Mouse (Mus musculus) erythroblast, embryonic 14.5 days (primary cell): ENCODE measurements around the gene Bco2. TPM values are rescaled to one million over a fixed set of nuclear protein-coding genes. Genes with fewer than 3 reads are reported as not detected.

Experiments
- H3K27me3 ChIP-seq: 2 replicates; pipeline ENCODE4 v1.6.1; 2012; ENCODE audit warnings: inconsistent platforms; ENCODE audit not compliant: control insufficient read depth
- H3K36me3 ChIP-seq: 2 replicates; pipeline ENCODE4 v1.6.1; 2012; ENCODE audit warnings: mild to moderate bottlenecking, inconsistent platforms; ENCODE audit not compliant: control insufficient read depth
- H3K4me1 ChIP-seq: 2 replicates; pipeline ENCODE4 v1.6.1; 2012; ENCODE audit warnings: inconsistent platforms; ENCODE audit not compliant: control insufficient read depth
- H3K4me3 ChIP-seq: replicated peaks from 2 replicates; pipeline ENCODE3; 2012; ENCODE audit warnings: moderate library complexity, mild to moderate bottlenecking, inconsistent platforms
- H3K9me3 ChIP-seq: 2 replicates; pipeline ENCODE4 v1.6.1; 2012; ENCODE audit warnings: low read length, inconsistent platforms, mixed read lengths; ENCODE audit not compliant: control insufficient read depth
- GATA1 ChIP-seq: IDR thresholded peaks from 2 replicates; pipeline ENCODE4 v1.6.1; 2012; ENCODE audit warnings: low read length, inconsistent platforms, mixed read lengths
- TAL1 ChIP-seq: IDR thresholded peaks from 3 replicates; pipeline ENCODE4 v1.6.1; 2012; ENCODE audit warnings: low read length, inconsistent platforms, mixed read lengths
- polyA plus RNA-seq: library from polyadenylated mRNA; stranded (reverse); fragments of >175 nt; gene quantifications from 2 replicates; pipeline ENCODE4 v1.2.3, GENCODE M21; 2012

Gene Bco2
- polyA plus RNA-seq, 1 experiment: not detected

DNA sequence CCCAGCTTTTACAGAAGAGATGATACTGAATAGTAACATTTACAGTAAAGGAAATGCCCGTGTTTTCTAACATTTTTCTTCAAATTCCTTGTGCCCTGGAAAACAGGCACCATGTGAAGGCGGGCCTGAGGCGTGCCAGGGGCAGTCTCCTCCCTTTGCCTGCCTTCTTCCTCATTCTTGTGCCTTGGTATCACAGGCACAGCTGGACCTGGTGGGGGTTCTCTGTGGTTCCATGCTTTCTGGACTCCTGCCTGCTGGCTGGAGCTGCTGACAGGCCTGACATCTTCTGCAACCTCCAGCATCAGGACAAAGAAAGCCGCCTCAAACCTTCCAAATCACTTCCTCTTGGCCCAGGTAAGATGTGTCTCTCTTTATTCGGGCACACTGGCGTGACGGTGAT lies 10.2 kb upstream of the Bco2 start:
- no peak for TF ChIP-seq GATA1
- TF ChIP-seq TAL1: no peak
- H3K27me3 ChIP-seq: no peaks in the 10 kb centered on the region
- H3K4me3 ChIP-seq: no peak overlapping the region
- H3K4me1 ChIP-seq: no peaks in the 10 kb centered on the region
- H3K9me3 ChIP-seq: peaks cover 3% of the 10 kb centered on the region; the same call in 1 of the 2 replicates
- H3K36me3 ChIP-seq: no peaks in the 10 kb centered on the region

DNA sequence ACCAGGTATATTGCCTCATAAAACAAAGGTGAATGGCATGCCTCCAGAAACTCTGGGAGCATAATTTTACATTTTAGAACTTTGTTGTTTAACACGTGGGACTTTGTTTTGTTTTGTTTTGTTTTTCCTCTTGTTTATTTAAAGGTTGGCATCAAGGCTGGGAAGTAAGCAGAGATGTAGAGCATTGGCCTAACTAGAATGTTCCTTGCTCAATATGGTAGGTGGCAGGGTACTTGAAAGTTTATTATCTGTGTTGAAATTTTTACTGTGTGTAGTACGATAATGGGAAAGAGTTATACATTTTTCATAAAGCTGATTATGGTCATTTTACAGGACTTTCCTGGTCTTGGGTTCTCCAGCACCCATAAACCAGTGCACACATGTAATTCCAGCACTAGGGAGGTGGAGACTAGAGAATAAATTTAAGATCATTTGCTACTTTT lies 7.0 kb upstream of the Bco2 start:
- H3K27me3 ChIP-seq: no peaks in the 10 kb centered on the region
- H3K4me1 ChIP-seq: no peaks in the 10 kb centered on the region
- no peak for TF ChIP-seq TAL1
- no peak for TF ChIP-seq GATA1
- H3K36me3 ChIP-seq: no peaks in the 10 kb centered on the region
- no peak overlapping the region for H3K4me3 ChIP-seq
- H3K9me3 ChIP-seq: peaks cover 3% of the 10 kb centered on the region; the same call in 1 of the 2 replicates

DNA sequence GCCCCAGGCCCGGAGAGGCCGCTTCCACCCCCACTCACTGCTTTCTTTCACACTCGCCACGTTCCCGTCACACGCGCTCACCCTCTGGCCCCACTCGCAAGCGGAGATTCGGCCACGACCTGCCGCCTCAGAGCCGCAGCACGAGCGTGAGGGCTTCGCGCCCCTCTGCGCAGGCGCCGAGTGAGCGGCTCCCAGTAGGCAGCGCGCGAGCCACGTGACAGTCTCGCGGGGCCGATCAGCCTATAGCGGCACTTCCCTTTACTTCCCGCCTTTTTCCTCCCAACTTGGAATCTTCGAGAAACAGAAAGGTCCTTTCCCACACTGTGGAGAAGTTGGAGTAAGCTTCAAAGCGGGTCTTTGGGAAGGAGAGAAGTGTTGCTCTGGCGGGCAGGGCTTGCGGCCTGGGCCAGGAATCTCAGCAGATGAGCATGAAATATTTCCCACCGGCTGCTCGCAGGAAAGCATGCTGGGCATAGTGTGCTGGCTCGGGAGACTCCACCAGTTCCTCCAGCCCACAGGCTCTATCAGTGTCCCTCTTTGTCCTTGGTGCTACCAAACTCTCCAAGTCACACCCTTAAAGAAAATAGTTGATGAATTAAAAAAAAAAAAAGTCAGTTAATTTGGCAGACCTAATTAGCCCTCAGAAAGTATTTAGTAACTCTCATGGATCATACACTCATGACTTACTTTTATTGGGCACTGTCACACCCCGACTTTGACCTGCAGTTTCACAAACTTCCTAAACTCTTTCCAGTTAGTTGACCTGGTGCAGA lies 6.3 kb upstream of the Bco2 start, which contains the start of gene Tex12:
Gene Tex12, minus strand, starts transcription at position 181 of the 773 bp plus-strand sequence.
- TF ChIP-seq TAL1 (no peak), GATA1 (no peak)
- Histone ChIP-seq H3K4me3 (no peak within 1 kb of the TSS), H3K4me1 (no peaks in the 10 kb centered on the region)

DNA sequence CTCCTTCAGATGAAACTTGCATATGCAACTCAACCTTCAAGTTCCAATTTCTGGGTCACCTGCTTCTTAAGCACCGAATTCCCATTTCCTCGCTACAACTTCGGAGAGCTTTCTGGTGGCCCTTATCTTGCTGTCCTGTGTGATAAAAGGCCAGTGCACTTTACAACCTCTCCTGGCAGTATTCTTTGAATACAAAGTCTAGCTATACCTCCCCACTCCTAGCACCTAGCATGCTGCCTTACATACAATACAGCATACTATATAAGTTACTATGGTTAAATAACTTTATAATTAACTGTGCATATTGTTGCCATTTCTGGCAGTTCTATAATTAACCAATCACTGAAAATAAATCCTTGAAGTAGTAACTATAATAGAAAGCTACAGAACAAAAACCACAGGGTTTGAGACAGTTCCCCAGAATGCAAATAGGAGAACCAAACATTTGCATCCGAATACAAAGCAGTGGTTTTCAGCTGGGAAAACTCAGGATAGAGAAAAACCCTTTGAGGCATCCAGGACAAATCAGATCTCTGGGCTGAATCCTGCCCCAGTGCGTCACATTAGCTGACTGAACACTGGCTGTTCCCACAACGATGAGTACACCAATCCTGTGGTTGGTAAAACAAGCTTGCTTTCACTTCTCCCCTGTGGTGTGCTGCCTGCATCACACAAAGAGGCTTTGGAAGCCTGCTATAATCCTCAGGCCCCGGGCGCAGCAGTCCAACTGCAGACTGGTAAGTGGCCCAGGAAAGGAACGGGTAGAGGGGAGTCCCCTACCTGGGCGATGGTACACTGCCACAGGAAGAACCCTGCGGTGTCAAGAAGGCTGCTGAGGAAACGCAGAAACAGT lies 514 bp downstream of the Bco2 start, which contains the start of gene Il18:
Gene Il18, plus strand, starts transcription at position 587 of the 853 bp plus-strand sequence.
- H3K36me3 ChIP-seq: no peaks in the 10 kb centered on the region

More for the DNA sequence above, 6.3 kb upstream of the Bco2 start, which contains the start of gene Tex12:
- peaks cover 3% of the 10 kb centered on the region; the same call in 1 of the 2 replicates for H3K9me3 ChIP-seq
- no peaks in the 10 kb centered on the region for H3K27me3 ChIP-seq
- H3K36me3 ChIP-seq: no peaks in the 10 kb centered on the region

DNA sequence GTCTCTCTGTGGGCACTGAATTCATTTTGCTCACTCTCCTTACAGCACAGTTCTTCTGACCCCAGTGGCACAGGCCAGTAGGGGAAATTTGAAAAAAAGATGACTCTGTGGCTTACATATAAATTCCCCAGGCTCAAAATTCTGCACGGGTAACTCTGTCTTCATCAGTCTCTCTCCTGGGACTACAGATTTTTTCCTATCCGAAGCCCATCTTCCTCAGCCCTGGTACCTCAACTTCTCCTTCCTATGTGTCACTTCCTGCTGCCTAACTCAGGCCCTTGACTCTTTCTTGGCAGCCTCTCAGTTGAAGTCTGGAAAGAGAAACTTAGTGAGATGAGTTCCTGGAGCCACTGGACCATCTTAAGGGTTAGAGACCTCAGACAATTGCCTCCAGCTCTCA lies 1.4 kb downstream of the Bco2 start:
- TF ChIP-seq TAL1 (no peak), GATA1 (no peak)
- Histone ChIP-seq H3K36me3 (no peaks in the 10 kb centered on the region), H3K4me1 (no peaks in the 10 kb centered on the region), H3K27me3 (no peaks in the 10 kb centered on the region; the same call in 1 of the 2 replicates), H3K9me3 (no peaks in the 10 kb centered on the region), H3K4me3 (no peak overlapping the region)

More for the DNA sequence above, 514 bp downstream of the Bco2 start, which contains the start of gene Il18:
- Histone ChIP-seq H3K4me3 (no peak within 1 kb of the TSS), H3K4me1 (no peaks in the 10 kb centered on the region), H3K27me3 (no peaks in the 10 kb centered on the region; the same call in 1 of the 2 replicates), H3K9me3 (no peaks in the 10 kb centered on the region)
- TF ChIP-seq TAL1: no peak
- TF ChIP-seq GATA1: no peak

DNA sequence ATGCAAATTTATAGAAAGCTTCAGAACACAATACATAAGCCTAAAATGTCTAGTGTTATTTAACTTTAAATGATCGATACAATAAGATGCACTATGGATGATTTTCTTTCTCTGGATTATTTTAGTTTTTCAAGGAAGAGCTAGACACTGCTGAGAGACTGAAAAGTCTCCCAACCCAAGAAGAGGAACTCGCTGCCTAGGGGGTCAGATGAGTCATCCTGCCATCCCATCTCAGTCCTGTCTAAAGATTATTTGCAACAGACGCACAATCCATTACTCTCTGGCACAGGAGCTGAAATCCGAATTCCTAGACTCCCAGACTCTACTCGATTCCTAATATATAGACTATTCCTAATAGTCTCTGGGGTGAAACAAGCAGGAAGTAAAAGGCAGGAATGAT lies 2.8 kb downstream of the Bco2 start:
- TF ChIP-seq TAL1 (no peak), GATA1 (no peak)
- no peaks in the 10 kb centered on the region for H3K9me3 ChIP-seq
- H3K36me3 ChIP-seq: no peaks in the 10 kb centered on the region

DNA sequence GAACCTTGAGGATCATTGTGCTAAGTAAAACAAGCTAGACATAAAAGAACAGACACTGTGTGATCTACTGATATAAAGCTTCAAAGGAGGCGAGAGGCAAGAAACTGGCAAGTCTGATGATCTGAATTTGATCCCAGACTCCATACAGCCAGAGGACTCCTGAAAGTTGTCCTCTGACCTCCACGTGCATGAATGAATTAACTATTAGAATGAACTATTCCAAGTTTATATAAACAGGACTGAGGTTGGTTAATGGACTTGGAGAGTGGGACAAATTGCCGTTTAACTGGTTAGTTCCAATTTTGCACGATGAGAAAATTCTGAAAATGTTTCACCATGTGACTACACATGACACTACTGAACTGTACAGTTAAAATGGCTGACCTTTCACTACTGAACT lies 6.0 kb downstream of the Bco2 start:
- no peaks in the 10 kb centered on the region for H3K4me1 ChIP-seq
- H3K27me3 ChIP-seq: no peaks in the 10 kb centered on the region
- TF ChIP-seq TAL1 (no peak), GATA1 (no peak)
- H3K36me3 ChIP-seq: no peaks in the 10 kb centered on the region
- no peaks in the 10 kb centered on the region for H3K9me3 ChIP-seq
- no peak overlapping the region for H3K4me3 ChIP-seq

More for the DNA sequence above, 2.8 kb downstream of the Bco2 start:
- H3K4me1 ChIP-seq: no peaks in the 10 kb centered on the region
- no peaks in the 10 kb centered on the region; the same call in 1 of the 2 replicates for H3K27me3 ChIP-seq
- H3K4me3 ChIP-seq: no peak overlapping the region

DNA sequence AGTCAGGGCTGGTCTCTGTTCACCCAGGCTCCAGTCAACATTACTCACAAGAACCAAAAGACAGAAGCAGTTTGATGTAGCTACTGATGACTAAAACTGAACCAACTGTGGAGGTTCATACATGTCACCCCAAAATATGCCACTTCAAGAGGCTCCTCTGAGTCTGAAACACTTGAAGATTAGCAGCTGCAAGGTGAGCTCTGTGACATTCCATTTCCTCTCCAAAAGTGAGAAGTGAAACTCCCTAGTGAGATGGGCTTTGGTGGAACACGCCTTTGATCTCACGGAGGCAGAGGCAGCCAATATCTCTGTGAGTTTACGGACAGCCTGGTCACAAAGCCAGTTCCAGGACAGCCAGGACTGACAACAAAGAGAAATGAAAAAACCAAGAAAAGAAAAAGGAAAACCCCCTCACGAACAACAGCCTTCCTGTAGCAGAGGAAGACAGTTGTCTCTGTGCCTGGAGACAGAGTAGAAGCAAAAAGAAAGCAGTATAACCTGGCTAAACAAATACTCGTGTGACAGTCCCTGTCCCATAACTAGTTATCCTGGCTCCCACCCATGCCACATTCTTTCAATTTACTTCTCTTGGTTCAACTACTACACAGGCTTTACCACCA lies 7.0 kb downstream of the Bco2 start:
- H3K36me3 ChIP-seq: no peaks in the 10 kb centered on the region
- no peak for TF ChIP-seq TAL1
- TF ChIP-seq GATA1: no peak
- no peaks in the 10 kb centered on the region for H3K4me1 ChIP-seq
- no peaks in the 10 kb centered on the region for H3K27me3 ChIP-seq
- no peaks in the 10 kb centered on the region for H3K9me3 ChIP-seq
- H3K4me3 ChIP-seq: no peak overlapping the region
